Mouse (Mus musculus) frontal cortex, adult 2 months (tissue): Measurements from ENCODE around the gene Gm20388. TPM values are rescaled to one million over a fixed set of nuclear protein-coding genes. Genes with fewer than 3 reads are reported as not detected.
A peak's percentile ranks its signal among the peaks of the same experiment; 100 is the strongest.

Experiments used
- DNase-seq, 2 experiments: peaks; one replicate each; pipeline ENCODE4 v3.0.0; 2022; ENCODE audit warnings: low spot score in 1 of 2; ENCODE audit errors: extremely low spot score in 1 of 2
- polyA plus RNA-seq: library from polyadenylated mRNA; depleted of rRNA; stranded (reverse); fragments of >200 nt; gene quantifications from 2 replicates; pipeline ENCODE4 v1.2.3, GENCODE M21; 2012

Gm20388 gene
- polyA plus RNA-seq, 1 experiment, result 22.2 TPM

DNA sequence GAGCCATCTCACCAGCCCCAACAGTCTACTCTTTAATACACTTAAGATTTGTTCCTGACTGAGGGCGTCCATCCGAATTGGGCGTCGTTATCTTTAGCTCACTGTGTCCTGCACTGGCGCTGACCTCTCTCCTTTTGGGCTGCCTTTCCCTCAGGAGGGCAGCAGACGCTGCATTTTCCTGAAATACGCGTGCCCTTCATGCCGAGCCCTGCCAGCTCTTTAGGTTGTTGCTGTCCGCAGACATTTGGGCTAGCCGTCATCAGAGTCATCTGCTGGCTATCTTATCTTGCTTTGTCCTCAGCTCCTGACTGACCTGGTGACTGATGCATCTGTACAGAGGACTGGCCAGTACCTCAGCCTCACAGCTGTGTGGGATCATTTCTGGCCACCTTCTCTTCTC is 3904.7 kb downstream of the Gm20388 start:
- no peak for DNase-seq

DNA sequence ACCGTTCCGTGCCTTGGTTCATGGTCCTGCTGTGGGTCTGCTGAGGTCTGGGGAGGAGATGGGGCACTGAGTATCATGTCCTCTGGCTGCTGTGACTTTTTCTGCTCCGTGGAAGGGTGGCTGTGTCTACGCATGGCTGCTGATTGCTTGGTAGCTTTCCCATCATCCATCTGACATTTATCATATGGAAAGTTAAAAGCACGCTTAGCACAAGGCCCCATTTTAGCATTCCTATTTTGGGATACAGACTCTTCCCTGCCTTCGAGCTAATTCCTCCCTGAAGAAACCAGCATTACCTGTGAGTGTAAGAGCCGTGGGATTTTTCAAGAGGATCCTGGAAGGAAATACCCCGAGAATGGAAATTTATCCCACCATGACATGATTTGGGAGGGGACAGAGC is 3906.3 kb downstream of the Gm20388 start:
- DNase-seq, result peak in 1 of 2 experiments; percentile 59

DNA sequence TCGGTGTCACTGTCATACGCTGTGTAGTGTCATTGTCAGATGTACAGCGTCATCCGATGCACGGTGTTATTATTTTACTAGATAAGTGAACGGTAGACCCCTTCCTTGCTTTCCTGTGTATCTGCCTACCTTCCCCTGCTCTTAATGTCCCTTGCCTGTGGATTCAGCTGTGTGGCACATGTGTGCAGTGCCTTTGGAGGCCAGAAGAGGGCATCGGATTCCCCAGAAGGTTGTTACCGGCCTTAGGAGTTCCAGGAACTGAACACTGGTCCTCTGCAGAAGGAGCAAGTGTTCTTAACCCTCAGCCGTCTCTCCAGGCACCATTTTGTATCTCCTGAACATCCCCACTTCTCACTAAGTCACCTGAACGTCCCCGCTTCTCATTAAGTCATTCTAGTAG is 3907.1 kb downstream of the Gm20388 start:
- no peak for DNase-seq

DNA sequence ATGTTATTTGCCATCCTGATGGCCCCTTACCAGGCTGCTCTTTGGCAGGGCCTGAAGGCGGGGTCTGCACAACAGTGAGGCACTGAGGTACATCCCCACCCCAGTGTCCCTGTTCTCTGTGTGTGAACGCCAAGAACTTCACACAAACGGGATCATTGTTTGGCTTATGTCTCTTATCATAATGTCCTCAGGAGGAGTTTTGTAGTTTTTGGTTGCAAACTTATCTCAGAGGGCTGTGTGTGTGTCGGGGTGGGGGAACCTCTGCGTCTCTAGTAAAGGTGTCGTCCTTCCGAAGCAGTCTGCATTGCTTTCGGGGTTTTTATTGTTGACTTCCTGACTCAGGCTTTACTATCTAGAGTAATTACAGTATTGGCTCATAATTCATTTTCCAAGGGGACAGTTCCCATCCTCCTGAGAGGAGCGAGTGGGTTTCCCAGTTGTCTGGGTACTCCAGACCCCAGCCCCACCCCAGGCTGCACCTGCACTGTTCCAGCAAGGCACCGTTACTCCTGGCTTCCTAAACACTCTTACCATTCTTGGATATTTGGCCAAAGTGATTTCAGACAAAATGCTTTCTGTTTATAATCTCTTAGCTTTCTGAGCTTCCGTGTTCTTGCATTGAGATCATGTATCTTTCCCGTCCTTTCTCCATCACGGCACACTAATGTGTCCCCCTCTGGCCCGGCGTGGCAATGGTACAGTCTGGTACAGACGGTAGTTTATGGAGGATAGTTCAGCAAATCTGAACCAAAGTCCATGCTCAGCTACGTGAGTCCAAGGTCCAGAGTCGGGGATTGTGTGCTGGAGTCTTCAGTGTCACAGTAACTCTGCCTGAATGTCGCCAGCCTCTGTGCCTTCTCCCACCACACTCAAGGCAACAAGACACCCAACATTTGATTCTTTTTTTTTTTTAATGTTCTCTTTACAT is 3909.3 kb downstream of the Gm20388 start:
- DNase-seq, result no peak

DNA sequence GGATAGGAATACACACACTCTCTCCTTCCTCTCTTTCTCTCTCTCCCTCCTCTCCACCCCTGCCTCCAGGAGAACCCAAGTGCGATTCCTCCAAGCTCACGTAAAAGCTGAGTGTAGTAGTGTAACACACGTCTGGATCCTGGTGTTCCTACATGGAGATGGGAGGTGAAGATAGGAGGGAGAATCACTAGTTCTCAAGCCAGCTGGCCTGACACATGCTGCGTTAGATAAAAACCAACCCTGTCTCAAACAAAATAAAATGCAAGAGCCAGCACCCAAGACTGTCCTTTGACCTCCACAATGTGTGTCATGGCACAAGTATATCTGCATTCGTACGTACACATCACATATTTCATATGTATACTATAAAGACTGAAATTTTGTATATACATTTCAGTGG is 3910.1 kb downstream of the Gm20388 start:
- no peak for DNase-seq

DNA sequence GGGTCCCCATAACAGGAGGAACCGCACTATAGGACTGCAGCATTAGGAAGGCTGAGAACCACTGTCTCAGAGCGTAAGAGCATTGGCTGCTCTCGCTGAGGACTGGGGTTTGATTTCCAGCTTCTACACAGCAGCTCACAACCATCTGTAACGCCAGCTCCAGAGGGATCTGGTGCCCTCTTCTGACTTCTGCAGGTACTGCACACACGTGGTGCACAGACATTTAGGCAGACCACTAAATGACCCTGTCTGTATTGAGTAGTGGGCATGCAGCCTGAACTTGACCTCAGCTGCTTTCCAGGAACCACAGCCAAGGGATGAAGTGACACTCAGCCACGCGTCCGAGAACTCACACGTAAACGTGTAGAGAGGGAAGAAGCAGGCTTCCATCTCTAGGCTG is 3912.5 kb downstream of the Gm20388 start:
- no peak for DNase-seq

DNA sequence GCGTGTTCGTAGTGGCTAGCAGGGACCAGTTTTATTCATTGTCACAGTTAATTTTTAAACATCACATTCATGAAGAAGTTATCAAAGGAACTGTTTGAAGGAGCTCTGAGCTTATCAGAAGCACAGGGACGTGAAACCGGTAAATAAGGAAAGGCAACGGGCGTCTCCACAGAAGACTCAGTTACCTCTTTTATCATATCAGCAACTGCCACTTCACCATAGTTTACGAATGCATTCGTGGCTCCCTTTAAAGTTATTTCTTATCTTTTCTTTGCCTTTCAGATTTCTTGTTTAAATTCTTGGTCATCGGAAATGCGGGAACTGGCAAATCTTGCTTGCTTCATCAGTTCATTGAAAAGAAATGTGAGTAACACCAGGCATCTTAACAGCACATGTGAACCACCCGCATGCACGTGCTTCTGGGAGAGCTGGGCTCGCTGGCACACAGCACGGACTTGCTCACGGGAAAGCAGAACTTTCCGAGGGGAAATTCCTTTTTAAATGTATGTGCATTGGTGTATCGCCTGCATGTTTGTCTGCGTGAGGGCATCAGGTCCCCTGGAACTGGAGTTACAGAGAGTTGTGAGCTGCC is 3913.0 kb downstream of the Gm20388 start:
- no peak for DNase-seq

DNA sequence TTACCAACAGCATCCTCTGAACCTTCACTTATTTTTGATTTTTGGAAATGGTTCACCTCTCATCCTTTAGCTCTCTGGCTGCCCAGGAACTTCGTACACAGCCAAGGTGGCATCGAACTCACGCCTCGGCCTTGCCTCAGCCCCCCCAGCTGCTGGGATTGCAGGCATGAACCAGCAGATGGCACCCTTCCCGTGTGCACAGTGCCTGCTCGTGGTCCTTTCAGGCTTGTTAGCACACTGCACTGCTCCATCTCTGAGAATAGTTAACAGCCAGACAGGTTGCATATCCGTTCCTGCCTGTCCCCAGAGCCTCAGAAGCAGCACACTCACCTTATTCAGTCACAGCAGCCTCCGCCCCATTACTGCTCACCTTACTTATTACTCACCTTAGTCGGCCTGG is 3915.4 kb downstream of the Gm20388 start:
- DNase-seq, result no peak

DNA sequence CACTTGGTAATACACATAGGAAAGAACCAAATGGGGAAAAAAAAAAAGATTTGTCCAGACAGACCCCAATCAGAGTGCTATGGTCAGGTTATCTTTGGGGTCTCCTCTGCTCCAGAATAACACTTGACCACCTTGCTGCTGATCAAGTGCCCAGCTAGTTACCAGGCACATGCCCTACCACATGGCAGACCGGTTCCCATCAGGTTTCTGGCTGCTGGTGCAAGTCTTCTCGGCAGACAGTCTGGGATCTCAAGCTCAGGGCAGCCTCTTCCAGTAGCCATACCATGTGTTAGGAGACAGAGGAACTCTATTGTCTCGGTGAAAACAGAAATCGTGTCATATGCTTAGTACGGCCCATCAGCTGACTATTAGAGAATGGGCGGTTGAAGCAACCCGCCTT is 3916.1 kb downstream of the Gm20388 start:
- no peak for DNase-seq

DNA sequence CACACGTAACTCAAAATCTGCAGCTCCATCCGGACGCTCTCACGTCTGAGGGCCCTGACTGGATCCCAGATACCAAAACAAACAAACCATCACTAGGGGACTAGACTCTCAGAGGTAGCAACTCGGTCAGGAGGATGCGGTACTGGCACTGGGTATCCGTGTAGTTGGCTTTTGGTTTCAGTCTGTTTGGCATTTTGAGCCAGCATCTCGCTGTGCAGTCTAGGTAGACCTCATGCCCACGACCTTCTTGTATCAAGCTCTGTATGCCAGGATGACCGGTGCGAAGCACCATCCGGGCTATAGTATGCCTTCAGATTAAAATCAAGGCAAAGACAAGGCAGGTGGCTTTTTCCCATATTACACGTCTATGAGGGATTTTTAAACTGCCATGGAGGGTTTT is 3916.9 kb downstream of the Gm20388 start:
- no peak for DNase-seq

DNA sequence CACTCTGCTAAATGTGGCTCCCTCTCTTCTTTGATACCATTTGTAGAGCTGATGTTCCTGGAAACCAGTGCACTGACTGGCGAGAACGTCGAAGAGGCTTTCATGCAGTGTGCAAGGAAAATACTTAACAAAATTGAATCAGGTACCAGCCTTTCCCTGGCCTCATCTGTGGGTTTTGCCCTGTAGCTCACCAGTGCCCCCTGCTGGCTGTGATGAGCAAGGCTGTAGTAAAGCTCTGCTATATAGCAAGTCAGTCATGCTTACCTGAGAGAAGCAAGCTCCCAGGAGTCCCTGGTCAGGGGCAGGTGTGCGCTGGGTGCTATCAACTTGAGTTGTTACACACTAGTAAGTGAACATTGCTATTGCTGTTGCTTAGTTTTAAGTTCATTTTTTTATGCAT is 3922.1 kb downstream of the Gm20388 start:
- peak in 1 of 2 experiments; percentile 67 for DNase-seq

DNA sequence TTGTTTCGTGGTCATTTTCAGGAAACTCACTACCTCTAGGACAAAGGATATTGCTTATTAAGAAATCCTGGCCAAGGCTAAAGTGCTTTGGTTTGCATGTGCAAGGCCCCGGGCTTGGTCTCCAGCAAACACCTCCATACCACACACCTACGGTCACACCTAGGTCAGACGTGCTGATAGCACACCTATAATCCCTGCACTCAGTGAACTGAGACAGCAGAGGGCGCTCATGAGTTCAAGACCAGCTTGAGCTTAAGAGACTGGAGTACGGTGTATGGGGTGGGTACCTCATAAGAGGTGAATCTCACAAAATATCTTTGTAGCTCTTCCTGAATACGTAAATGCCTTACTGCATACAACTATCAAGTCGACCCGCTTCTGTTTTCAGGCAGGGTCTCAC is 3924.8 kb downstream of the Gm20388 start:
- DNase-seq, result peak in 1 of 2 experiments; percentile 84

DNA sequence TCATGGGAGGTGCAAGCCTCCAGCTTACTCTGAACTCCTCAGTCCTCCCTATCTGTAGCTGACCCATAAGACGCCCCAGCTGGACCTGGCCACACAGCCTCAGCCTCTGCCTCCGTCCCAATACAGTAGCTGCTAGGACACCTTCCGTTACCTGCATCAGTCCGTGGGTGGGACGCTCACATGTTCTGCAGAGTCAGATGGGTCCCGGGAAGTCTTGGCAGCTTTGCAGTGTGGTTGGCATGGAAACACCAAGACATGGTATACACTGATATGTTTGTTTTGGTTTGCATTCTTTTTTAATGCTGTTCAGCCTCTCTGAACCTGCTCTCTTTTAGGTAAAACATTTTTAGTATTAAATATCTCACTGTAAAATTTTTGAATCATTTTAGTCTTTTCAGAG is 3925.7 kb downstream of the Gm20388 start:
- DNase-seq, result peak in 1 of 2 experiments; percentile 65

DNA sequence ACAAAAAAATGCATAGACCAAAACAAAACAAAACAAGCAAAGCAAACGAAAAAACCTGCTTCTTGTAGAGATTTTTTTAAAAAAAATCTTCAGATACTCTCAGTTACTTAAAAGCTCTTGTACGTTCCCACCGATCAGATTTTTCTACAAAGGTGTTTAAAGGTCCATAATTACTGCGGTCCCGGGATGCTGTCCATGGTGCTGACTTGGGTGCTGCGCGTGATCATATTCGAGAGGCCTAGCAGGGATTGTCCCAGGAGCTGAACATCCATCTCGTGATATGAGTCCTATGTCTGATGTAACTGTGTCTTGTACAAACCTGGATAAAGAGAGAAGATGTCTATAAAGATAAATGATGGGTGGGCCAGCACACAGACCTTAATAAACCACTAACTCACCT is 3927.9 kb downstream of the Gm20388 start:
- no peak for DNase-seq

DNA sequence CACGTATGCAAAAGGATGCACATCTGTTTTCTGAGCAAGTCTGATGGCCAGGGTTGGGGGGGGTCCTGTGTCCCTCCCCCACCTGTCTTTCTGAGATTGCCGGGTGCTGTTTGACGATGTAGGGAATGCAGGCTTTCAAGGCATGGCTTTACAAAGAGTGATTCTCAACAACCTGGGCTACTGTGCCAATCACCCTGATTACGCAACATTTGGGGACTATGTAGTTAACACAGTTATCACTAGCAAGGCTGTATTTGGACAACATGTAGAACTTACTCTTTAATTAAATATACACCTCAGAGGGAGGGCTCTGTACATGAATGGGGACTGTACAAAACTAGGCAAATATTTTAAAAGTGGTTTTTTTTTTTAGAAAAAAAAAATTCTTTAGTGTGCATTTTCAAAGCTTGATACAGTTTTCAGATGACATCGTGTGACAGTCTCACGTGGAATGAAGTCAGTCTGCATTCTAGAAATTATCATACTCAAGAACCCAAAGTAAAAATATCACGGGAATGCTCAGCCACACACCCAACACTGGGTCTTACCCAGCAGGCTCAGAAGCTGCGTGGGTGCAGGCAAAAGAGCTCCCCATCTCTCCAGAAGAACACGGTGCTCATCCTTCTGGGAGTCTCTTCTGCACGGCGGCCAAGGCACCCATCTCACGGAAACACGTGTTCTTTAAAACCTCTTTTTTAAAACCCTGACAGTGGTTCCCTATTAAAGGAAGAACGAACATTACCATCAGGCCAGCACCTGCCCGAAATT is 3930.1 kb downstream of the Gm20388 start:
- peak; percentile 85 to 87 for DNase-seq

DNA sequence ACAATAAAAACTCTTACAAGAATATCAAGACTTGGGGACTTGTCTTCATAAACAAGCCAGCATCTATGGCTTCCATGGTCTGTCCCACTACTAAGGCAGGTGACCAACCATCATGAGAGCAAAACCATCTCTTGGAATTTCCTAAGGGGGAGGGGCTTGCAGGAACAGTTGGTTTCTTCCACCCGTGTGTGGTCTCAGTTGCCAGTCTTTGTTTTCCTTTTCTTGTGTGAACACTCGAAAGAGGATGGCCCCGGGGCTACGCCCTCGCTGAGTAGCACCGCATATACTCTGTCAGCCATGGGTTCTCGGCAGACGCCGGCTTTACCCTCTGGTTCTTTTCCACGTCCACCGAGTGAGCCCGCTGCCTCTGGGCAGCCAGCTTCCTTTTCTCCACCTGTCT is 3931.4 kb downstream of the Gm20388 start:
- DNase-seq, result no peak

DNA sequence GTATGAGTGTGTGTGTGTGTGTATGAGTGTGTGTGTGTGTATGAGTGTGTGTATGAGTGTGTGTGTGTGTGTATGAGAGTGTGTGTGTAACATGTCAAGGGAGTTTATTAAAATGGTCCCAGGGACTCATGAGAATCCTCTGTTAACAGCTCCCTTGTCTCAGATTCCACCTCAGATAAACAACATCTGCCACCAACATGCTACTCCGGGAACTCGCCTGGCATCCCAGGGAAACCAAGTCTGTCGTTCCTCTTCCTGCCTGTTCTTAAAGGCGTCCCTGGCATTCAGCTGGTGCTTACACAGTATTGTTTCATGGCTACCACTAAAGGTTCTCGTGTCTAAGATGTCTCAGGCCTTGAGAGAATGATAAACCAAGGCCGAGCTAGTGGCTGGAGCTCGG is 3933.7 kb downstream of the Gm20388 start:
- no peak for DNase-seq

DNA sequence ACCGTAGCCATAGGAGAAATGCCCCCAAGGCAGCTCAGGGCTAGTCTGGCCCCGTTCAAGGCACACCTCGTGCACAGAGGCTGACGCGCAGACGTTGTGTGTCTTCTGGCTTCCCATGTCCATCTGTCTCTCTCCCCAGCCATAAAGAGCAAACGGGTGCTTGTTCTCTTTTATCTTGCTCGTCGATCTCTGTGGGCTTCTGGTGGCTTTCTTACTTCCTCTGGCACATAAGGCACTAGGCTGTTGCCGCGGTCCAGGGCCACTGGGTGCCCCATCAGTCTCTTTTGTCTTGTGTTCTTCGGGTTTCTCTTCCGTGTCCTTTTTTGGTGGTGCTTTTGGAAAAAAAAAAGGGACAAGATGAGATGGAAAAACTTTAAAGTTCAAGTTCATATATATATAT is 3934.5 kb downstream of the Gm20388 start:
- no peak for DNase-seq

DNA sequence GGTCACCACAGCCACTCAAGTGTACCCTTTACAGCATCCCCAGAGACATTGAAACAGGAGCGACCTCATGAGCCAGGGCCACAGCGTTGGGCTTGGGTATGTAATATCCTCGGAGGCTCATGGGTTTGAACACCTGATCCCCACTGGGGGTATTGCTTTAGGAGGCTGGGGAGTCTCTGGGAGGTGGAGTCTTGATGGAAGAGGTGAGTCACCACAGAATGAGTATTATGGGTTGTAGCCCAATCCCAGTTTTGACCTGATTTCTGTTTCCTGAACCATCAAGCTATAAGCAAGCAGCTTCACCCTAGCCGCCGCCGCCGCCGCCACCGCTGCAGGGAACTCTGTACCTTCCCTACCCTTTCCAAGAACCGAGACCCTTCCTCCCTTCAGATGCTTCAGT is 3935.3 kb downstream of the Gm20388 start:
- DNase-seq, result no peak

DNA sequence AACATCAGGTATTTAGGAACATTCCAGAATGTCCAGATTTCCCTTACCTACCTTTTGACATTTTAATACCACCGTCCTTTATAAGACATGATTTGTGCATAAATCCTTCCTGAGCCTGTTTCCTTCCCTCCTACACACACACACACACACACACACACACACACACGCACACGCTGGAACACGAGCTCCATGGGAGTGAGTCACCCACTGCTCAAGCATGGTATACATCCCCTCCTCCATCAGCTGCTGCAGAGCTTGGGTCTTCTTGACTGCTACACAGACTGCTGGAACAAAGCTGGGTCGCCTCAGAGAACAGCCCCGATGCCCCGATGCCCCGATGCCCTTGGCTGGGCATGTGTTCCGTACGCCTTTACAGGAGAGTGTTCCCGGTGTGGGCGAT is 3935.9 kb downstream of the Gm20388 start:
- DNase-seq, result peak in 1 of 2 experiments; percentile 76

DNA sequence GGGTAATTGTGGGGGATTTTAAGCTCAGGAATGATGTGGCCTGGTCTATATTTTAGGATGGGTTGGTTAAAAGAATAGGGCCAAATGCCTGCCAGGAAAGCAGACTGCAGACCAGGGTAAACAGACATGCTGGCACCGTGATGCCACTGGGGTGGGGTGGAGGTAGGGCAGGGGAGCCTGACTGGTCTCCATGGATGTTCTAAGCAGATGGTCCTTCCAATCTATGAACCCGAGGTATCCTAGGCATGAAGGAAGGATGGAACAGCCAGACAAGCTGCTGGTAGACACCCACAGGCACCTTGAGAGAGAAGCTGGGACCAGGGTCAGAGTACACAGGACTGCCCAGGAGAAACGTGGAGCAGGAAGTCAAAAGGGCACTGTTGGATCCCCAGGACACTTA is 3936.9 kb downstream of the Gm20388 start:
- DNase-seq, result no peak
